Mouse (Mus musculus): Measurements from ENCODE around the gene Pdia6.

DNA sequence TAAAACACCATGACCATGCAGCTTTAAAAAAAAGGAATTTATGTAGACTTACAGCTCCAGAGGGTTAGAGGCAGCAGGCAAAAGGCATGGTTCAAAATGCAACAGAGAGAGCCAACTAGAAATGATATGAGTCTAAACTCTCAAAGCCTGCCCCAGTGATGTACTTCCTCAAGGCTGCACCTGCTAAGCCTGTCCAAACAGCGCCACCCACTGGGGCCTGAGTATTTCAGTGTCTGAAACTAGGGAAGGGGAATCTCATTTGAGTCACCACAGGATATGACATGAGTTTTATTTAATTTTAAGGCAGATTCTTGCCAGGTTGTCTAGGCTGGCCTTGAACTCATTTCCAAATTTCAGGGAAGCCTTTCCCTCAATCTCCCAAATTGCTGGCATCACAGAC is 4.9 kb downstream of the Pdia6 start:
- TF ChIP-seq CTCF (IDR thresholded peaks at IDR 0.05; ENCODE audit: borderline replicate concordance, extremely low read depth, insufficient read depth, insufficient read length) (peak; percentile 34; the same call in 1 of the 2 replicates), POLR2A (IDR thresholded peaks at IDR 0.05; ENCODE audit: borderline replicate concordance, extremely low read depth, insufficient read depth, insufficient read length, poor library complexity, severe bottlenecking) (no peak)
